ENCODE assay signal across 21 mouse cellular contexts in genomic region chr3:96838996-96839645, GRCm38 (mm10). TPM values are rescaled to one million over a fixed set of nuclear protein-coding genes. Genes with fewer than 3 reads are reported as not detected.
A peak's percentile ranks its signal among the peaks of the same experiment; 100 is the strongest.
DNase-seq lines count a peak whose midpoint lies in the region; ATAC-seq and TF ChIP-seq lines count a peak whose summit lies in the region.
"Had no signal": no experiment of that assay in that cellular context is flagged by ENCODE, and none has a peak within 500 bp of the region (broad histone marks: within the 10 kb centered on the region; RNA-seq: fewer than 3 reads in every experiment).

No protein-coding gene starts in this region.

- no peaks in the 10 kb centered on the region for H3K36me3 ChIP-seq in liver, embryonic 16.5 days (ENCODE audit: control insufficient read depth, insufficient read depth)
- H3K36me3 ChIP-seq in liver, embryonic 11.5 days (ENCODE audit: control insufficient read depth, insufficient read depth, low read length): no peaks in the 10 kb centered on the region
- H3K36me3 ChIP-seq in kidney, adult 2 months (ENCODE audit: control insufficient read depth, insufficient read depth, low read length): peaks cover 2% of the 10 kb centered on the region; the same call in 1 of the 2 replicates
- no peaks in the 10 kb centered on the region for H3K36me3 ChIP-seq in forebrain, embryonic 13.5 days (ENCODE audit: poor library complexity, severe bottlenecking)
- H3K36me3 ChIP-seq: embryonic facial prominence, embryonic 10.5 days; forebrain, embryonic 15.5 days; heart, embryonic 15.5 days; liver, embryonic 15.5 days; midbrain, embryonic 13.5 days; neural tube, embryonic 13.5 days had no signal

- DNase-seq in liver, embryonic 11.5 days (ENCODE audit: low spot score): no peak
- peak; percentile 86 for DNase-seq in kidney, adult 2 months
- DNase-seq in kidney, postnatal 14 days: peak; percentile 69
- no peak for DNase-seq in spleen, adult 18-20 months
- DNase-seq in thymus, postnatal 25 days: no peak
- DNase-seq: B cell, adult 2 months; cerebellum, adult 9-10 months; gastrocnemius, postnatal 14 days; heart, adult 2 months; lung, postnatal 14 days; thymus, postnatal 36 days had no signal

- no peak overlapping the region for H3K4me3 ChIP-seq in liver, embryonic 16.5 days (ENCODE audit: low read depth, low read length)
- no peak overlapping the region for H3K4me3 ChIP-seq in liver, embryonic 11.5 days (ENCODE audit: low read depth, low read length)
- H3K4me3 ChIP-seq in kidney, adult 2 months (ENCODE audit: insufficient read depth, low read depth, low read length): no peak overlapping the region
- no peak overlapping the region for H3K4me3 ChIP-seq in forebrain, embryonic 13.5 days
- H3K4me3 ChIP-seq: embryonic facial prominence, embryonic 10.5 days; forebrain, embryonic 15.5 days; heart, adult 2 months; heart, embryonic 15.5 days; liver, embryonic 15.5 days; midbrain, embryonic 13.5 days; neural tube, embryonic 13.5 days had no signal

- WGBS in liver, embryonic 16.5 days (ENCODE audit: insufficient replicate concordance): 50% methylated on average over 7 of the region's 7 CpGs
- 70% methylated on average over 7 of the region's 7 CpGs for WGBS in liver, embryonic 11.5 days
- WGBS in kidney, adult 2 months: 47% methylated on average over 7 of the region's 7 CpGs
- 84% methylated on average over 7 of the region's 7 CpGs for WGBS in forebrain, embryonic 13.5 days

- ATAC-seq in liver, embryonic 16.5 days (ENCODE audit: low read depth): 0 out of 2 replicates have a peak, but pooled peaks have one; percentile 41
- ATAC-seq in liver, embryonic 11.5 days (replicated peaks; ENCODE audit: low FRiP score): no peak
- ATAC-seq in forebrain, embryonic 13.5 days: no peak
- ATAC-seq: forebrain, embryonic 15.5 days; hindbrain, postnatal 0 days; midbrain, embryonic 13.5 days had no signal

- no peaks in the 10 kb centered on the region for H3K9me3 ChIP-seq in liver, embryonic 16.5 days (replicated peaks; ENCODE audit: control insufficient read depth, low read length)
- H3K9me3 ChIP-seq in liver, embryonic 11.5 days (ENCODE audit: control insufficient read depth, low read length): no peaks in the 10 kb centered on the region
- no peaks in the 10 kb centered on the region for H3K9me3 ChIP-seq in forebrain, embryonic 13.5 days (replicated peaks)
- H3K9me3 ChIP-seq: embryonic facial prominence, embryonic 10.5 days; forebrain, embryonic 15.5 days; heart, embryonic 15.5 days; liver, embryonic 15.5 days; midbrain, embryonic 13.5 days; neural tube, embryonic 13.5 days had no signal

- no peak overlapping the region for H3K9ac ChIP-seq in liver, embryonic 16.5 days (ENCODE audit: low read depth, low read length)
- no peak overlapping the region for H3K9ac ChIP-seq in liver, embryonic 11.5 days (ENCODE audit: low read depth, low read length)
- no peak overlapping the region for H3K9ac ChIP-seq in forebrain, embryonic 13.5 days
- H3K9ac ChIP-seq: forebrain, embryonic 15.5 days; heart, embryonic 15.5 days; liver, embryonic 15.5 days; midbrain, embryonic 13.5 days; neural tube, embryonic 13.5 days had no signal

- H3K4me2 ChIP-seq in liver, embryonic 16.5 days (ENCODE audit: low read depth, low read length): no peak overlapping the region
- no peak overlapping the region for H3K4me2 ChIP-seq in liver, embryonic 11.5 days
- no peak overlapping the region for H3K4me2 ChIP-seq in forebrain, embryonic 13.5 days
- H3K4me2 ChIP-seq: forebrain, embryonic 15.5 days; heart, embryonic 15.5 days; liver, embryonic 15.5 days; midbrain, embryonic 13.5 days; neural tube, embryonic 13.5 days had no signal

- TF ChIP-seq POLR2A in kidney, adult 2 months (IDR thresholded peaks at IDR 0.05; ENCODE audit: low read depth, low read length): no peak

- H3K4me1 ChIP-seq in liver, embryonic 16.5 days (ENCODE audit: control insufficient read depth, low read depth, low read length): no peaks in the 10 kb centered on the region
- no peaks in the 10 kb centered on the region for H3K4me1 ChIP-seq in liver, embryonic 11.5 days (replicated peaks; ENCODE audit: control insufficient read depth, insufficient read depth, low read length)
- peaks cover 17% of the 10 kb centered on the region; the same call in 1 of the 2 replicates for H3K4me1 ChIP-seq in kidney, adult 2 months (ENCODE audit: control insufficient read depth, insufficient read depth, low read length)
- no peaks in the 10 kb centered on the region for H3K4me1 ChIP-seq in forebrain, embryonic 13.5 days
- H3K4me1 ChIP-seq: embryonic facial prominence, embryonic 10.5 days; forebrain, embryonic 15.5 days; heart, embryonic 15.5 days; liver, embryonic 15.5 days; midbrain, embryonic 13.5 days; neural tube, embryonic 13.5 days had no signal

- no peak overlapping the region for H3K27ac ChIP-seq in liver, embryonic 16.5 days (ENCODE audit: low read length)
- H3K27ac ChIP-seq in liver, embryonic 11.5 days (ENCODE audit: low read depth, low read length): no peak overlapping the region
- H3K27ac ChIP-seq in kidney, adult 2 months (ENCODE audit: insufficient read depth, low read depth, low read length): peak overlapping the region; percentile 80
- H3K27ac ChIP-seq in forebrain, embryonic 13.5 days: no peak overlapping the region
- H3K27ac ChIP-seq: embryonic facial prominence, embryonic 10.5 days; forebrain, embryonic 15.5 days; heart, adult 2 months; heart, embryonic 15.5 days; hindbrain, postnatal 0 days; liver, embryonic 15.5 days; midbrain, embryonic 13.5 days; neural tube, embryonic 13.5 days had no signal

- no peak for TF ChIP-seq CTCF in kidney, adult 2 months (conservative IDR thresholded peaks at IDR 0.05; ENCODE audit: insufficient read depth, insufficient read length, low read depth, low read length)

- no peaks in the 10 kb centered on the region for H3K27me3 ChIP-seq in liver, embryonic 16.5 days (ENCODE audit: control insufficient read depth, insufficient read depth, low read depth, low read length)
- no peaks in the 10 kb centered on the region for H3K27me3 ChIP-seq in liver, embryonic 11.5 days (replicated peaks; ENCODE audit: control insufficient read depth, insufficient read depth, low read length)
- no peaks in the 10 kb centered on the region for H3K27me3 ChIP-seq in kidney, adult 2 months (replicated peaks; ENCODE audit: control insufficient read depth, insufficient read depth, low read length)
- H3K27me3 ChIP-seq in forebrain, embryonic 13.5 days: no peaks in the 10 kb centered on the region
- H3K27me3 ChIP-seq: forebrain, embryonic 15.5 days; heart, embryonic 15.5 days; liver, embryonic 15.5 days; midbrain, embryonic 13.5 days; neural tube, embryonic 13.5 days had no signal

RNA-seq across cellular contexts. Expression of gene Cd160, which starts 10.0 kb away (rescaled TPM):
- 0.22 and 0.27 TPM in 2 replicates for polyA plus RNA-seq in liver, embryonic 16.5 days (2015; fragmentation: Nextera tagmentation; extraction: Ambion mirVana)
- 0.12 and 0.19 TPM in 2 replicates for polyA plus RNA-seq in liver, embryonic 11.5 days (2014; fragmentation: Nextera tagmentation; extraction: Ambion mirVana)
- 0.08 and 0.33 TPM in 2 replicates for polyA plus RNA-seq in kidney, adult 2 months (2012; rRNA removed)
- polyA plus RNA-seq in forebrain, embryonic 13.5 days (2015; fragmentation: Nextera tagmentation; extraction: Ambion mirVana): 0.09 TPM in 2 replicates

RNA-seq across cellular contexts. Expression of gene Pdzk1, which starts 10.0 kb away (rescaled TPM):
- 30.3 and 33.5 TPM in 2 replicates for polyA plus RNA-seq in liver, embryonic 16.5 days (2015; fragmentation: Nextera tagmentation; extraction: Ambion mirVana)
- 5.4 and 6.0 TPM in 2 replicates for polyA plus RNA-seq in liver, embryonic 11.5 days (2014; fragmentation: Nextera tagmentation; extraction: Ambion mirVana)
- 343 and 414 TPM in 2 replicates for polyA plus RNA-seq in kidney, adult 2 months (2012; rRNA removed)
- 0.15 TPM in 1 of 2 replicates, not detected in the other for polyA plus RNA-seq in forebrain, embryonic 13.5 days (2015; fragmentation: Nextera tagmentation; extraction: Ambion mirVana)
- polyA plus RNA-seq: heart, embryonic 15.5 days; limb, embryonic 11.5 days; midbrain, embryonic 13.5 days had no signal

Comparison
In these comparisons a context has a peak if more than half of its experiments do, and no peak if none do; other contexts are left out.
1. DNase-seq: peak in kidney, adult 2 months (single experiment) and kidney, postnatal 14 days (single experiment); none in liver, embryonic 11.5 days (single experiment), spleen, adult 18-20 months (0 of 2) and thymus, postnatal 25 days (single experiment).